Mouse (Mus musculus): Measurements from ENCODE around the gene Rpl13a. TPM values are rescaled to one million over a fixed set of nuclear protein-coding genes. Genes with fewer than 3 reads are reported as not detected.
"Not testable (repeated sequence)": the region's sequence is repeated elsewhere in the genome, so short reads cannot be mapped to it uniquely, and the experiment has no call there.

Rpl13a gene
- total RNA-seq (2021): 100 to 1,000 TPM; 736 to 824 TPM
- long read RNA-seq, experiment 1, transcript Rpl13a-203 (8 exons, 734 nt): minor isoform, 19 of 122 reads
- long read RNA-seq, experiment 1, transcript Rpl13a-201 (8 exons, 1,047 nt): major isoform, 99 of 122 reads
- long read RNA-seq, experiment 1, partial matches to known transcripts: 0 of 122 reads
- long read RNA-seq, experiment 1, other reads (novel, unspliced or antisense): 3 of 122 reads
- long read RNA-seq, experiment 2, transcript Rpl13a-203 (8 exons, 734 nt): minor isoform, 26 of 289 reads
- long read RNA-seq, experiment 2, transcript Rpl13a-201 (8 exons, 1,047 nt): major isoform, 246 of 289 reads
- long read RNA-seq, experiment 2, partial matches to known transcripts: 5 of 289 reads
- long read RNA-seq, experiment 2, other reads (novel, unspliced or antisense): 9 of 289 reads

DNA sequence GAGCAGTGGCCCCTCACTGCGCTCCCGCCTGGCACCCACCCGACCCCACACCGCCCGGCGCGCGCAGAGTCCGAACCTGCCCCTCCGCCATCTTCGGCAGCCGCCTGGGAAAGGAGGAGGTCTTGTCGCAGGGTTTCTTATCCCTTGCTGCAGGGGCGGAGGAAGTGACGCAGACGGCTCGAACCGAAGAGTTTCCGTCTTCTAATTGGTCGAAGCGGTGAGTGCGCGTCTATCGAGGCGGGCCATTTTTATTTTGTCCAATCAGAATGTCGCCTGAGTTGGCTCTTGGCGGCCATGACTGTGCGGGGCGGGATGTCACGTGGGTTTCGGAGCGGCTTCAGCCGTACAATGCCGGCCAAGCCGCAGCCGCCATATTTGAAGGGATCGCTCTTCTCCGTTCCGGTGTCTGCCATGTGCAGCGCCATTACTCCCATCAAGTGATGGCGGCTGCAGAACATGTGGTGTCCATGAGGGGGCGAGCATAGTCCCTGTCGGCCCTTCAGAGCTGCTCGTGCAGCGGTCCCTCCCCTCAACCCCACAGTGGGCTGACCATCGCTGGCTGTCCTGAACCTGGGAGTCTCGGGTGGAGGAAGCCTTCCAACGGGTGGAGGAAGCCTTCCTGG, at the start of gene Rpl13a:
TSS of gene Rpl13a (minus strand) at position 138 of the 623 bp plus-strand sequence.
- DNase-seq (ENCODE audit: low spot score in 2 of 2): peak; percentile 99 to 100

DNA sequence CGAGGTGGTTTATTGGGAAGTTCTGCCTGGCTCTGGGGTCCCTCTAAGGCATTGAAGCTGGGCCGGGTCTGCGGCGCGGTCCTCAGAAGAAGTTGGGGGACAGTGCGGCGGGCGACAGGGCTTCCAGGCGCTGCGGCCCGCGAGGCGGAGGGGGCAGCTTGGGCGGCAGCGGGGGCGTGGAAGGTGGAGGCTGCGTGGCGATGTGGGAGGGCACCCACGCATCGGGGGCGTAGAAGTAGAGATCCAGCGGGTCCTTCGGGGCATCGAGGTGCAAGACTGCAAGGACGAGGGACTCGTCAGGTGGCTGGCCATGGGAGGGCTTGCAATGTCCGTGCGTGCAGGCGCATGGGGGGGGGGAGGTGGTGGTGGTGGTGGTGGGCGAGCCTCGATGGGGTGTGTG, 47.8 kb upstream of the Rpl13a start:
- no peak for DNase-seq (ENCODE audit: low spot score in 2 of 2)

- DNase-seq (ENCODE audit: low spot score in 2 of 2): no peak
Measured at GRCm38 (mm10) chr7:45175929-45176328, 47.4 kb upstream of the Rpl13a start.

DNA sequence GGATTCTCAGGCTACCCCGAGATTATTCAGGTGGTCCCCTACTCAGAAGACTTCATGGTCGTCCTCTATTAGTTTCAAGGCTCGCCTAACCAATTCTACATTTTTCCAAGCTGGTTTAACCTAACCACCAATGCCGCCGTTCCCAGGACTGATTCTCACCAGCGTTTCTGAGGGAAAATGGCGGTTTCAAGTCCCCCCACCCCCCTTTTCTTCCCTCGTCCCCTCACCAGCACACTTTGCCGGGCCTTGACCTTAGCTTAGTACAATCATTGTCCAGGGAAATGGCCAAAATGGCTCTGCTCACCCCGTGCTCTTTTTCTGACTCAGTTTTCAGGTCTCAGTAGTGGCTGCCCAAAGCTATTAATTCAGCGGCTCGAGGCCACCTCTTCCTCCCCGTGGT, 46.8 kb upstream of the Rpl13a start:
- DNase-seq (ENCODE audit: low spot score in 2 of 2): no peak

DNA sequence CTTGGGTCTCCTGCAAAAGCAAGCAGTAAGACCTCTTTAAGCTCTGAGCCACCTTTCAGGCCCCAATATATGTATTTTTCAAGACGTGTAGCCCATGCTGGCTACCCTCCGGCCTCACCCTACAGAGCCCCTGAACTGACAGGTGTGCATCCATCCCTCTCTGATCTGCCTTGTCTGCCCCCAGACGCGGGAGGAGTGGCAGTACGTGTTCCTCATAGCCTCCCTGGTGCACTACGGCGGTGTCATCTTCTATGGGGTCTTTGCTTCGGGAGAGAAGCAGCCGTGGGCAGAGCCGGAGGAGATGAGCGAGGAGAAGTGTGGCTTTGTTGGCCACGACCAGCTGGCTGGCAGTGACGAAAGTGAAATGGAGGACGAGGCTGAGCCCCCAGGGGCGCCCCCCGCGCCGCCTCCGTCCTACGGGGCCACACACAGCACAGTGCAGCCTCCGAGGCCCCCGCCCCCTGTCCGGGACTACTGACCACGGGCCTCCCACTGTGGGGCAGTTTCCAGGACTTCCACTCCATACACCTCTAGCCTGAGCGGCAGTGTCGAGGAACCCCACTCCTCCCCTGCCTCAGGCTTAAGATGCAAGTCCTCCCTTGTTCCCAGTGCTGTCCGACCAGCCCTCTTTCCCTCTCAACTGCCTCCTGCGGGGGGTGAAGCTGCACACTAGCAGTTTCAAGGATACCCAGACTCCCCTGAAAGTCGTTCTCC, 46.2 kb upstream of the Rpl13a start:
- no peak for DNase-seq (ENCODE audit: low spot score in 2 of 2)

DNA sequence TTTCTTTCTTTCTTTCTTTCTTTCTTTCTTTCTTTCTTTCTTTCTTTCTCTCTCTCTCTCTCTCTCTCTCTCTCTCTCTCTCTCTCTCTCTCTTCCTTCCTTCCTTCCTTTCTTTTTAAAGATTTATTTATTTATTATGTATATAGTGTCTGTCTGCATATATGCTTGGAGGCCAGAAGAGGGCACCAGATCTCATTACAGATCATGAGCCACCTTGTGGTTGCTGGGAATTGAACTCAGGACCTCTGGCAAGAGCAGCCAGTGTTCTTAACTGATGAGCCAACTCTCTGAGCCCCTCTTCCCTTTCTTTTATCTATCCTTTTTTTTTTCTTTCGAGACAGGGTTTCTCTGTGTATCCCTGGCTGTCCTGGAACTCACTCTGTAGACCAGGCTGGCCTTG, 45.2 kb upstream of the Rpl13a start:
- not testable (repeated sequence) for DNase-seq (ENCODE audit: low spot score in 2 of 2)

GRCm38 (mm10) chr7:45172974-45173373, 44.4 kb upstream of the Rpl13a start:
- DNase-seq (ENCODE audit: low spot score in 2 of 2): no peak

- peak in 1 of 2 experiments; percentile 65 for DNase-seq (ENCODE audit: low spot score in 2 of 2)
Measured at GRCm38 (mm10) chr7:45169495-45169894, 40.9 kb upstream of the Rpl13a start.

DNA sequence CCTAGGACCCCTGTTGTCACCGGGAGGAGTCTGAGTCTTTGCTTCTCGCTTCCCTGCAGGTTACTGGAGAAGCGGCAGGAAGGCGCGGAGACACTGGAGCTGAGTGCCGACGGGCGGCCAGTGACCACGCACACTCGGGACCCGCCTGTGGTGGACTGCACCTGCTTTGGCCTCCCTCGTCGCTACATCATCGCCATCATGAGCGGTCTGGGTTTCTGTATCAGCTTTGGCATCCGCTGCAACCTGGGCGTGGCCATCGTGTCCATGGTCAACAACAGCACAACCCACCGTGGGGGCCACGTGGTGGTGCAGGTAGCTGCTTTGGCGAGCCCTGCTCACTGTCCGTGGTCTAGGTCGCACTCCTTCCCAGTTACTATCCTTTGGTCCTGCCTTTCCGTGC, 40.1 kb upstream of the Rpl13a start:
- DNase-seq (ENCODE audit: low spot score in 2 of 2): no peak

GRCm38 (mm10) chr7:45167761-45168445, 39.3 kb upstream of the Rpl13a start:
- DNase-seq (ENCODE audit: low spot score in 2 of 2): peak in 1 of 2 experiments; percentile 62

- peak in 1 of 2 experiments; percentile 64 for DNase-seq (ENCODE audit: low spot score in 2 of 2)
Measured at GRCm38 (mm10) chr7:45166950-45167401, 38.4 kb upstream of the Rpl13a start.

- DNase-seq (ENCODE audit: low spot score in 2 of 2): no peak
Measured at GRCm38 (mm10) chr7:45165701-45166100, 37.1 kb upstream of the Rpl13a start.

DNA sequence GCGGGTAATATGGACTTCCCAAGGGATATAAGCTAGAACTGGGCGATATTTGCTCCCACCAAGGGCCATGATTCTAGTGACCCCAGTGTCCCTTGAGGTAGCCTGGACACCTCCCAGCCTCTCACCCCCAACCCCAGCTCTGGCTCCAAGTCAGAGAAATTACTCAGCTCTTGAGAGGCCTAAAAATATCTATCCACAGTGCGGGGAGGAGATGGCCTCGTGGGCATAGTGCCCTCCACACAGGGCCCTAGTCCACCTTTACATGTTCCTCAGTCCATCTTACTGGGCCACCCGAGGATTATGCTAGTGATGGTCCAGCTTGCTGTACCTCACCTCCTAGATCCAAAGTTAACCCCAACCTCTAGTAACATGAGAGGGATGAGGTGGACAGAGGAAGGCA, 36.3 kb upstream of the Rpl13a start:
- no peak for DNase-seq (ENCODE audit: low spot score in 2 of 2)

- DNase-seq (ENCODE audit: low spot score in 2 of 2): no peak
Measured at GRCm38 (mm10) chr7:45163735-45164490, 35.4 kb upstream of the Rpl13a start, which contains the start of gene Slc17a7. Slc17a7 (plus strand) TSS chr7:45163949.

GRCm38 (mm10) chr7:45162996-45163615, 34.5 kb upstream of the Rpl13a start:
- no peak for DNase-seq (ENCODE audit: low spot score in 2 of 2)

DNA sequence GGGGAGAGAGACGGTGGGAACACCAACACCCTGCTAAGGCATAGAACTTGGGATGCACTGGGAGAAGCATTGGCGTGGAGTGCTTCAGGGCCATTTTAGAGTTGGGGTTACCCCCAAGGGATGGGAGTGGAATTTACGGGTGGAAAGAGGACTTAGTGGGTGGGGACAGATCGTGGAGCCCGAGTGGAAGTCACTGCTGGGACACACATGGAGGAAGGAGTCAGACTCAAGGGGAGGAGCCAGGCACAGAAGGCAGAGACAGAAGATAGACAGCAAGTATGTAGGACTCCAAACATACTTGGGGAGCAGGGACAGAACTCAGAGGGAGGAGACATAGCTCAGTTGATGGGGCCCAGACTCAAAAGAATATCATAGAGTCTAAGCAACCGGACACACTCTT, 34.0 kb upstream of the Rpl13a start:
- DNase-seq (ENCODE audit: low spot score in 2 of 2): no peak

GRCm38 (mm10) chr7:45161612-45162473, 33.3 kb upstream of the Rpl13a start:
- peak; percentile 94 to 95 for DNase-seq (ENCODE audit: low spot score in 2 of 2)

- DNase-seq (ENCODE audit: low spot score in 2 of 2): no peak
Measured at GRCm38 (mm10) chr7:45160866-45161265, 32.3 kb upstream of the Rpl13a start.

DNA sequence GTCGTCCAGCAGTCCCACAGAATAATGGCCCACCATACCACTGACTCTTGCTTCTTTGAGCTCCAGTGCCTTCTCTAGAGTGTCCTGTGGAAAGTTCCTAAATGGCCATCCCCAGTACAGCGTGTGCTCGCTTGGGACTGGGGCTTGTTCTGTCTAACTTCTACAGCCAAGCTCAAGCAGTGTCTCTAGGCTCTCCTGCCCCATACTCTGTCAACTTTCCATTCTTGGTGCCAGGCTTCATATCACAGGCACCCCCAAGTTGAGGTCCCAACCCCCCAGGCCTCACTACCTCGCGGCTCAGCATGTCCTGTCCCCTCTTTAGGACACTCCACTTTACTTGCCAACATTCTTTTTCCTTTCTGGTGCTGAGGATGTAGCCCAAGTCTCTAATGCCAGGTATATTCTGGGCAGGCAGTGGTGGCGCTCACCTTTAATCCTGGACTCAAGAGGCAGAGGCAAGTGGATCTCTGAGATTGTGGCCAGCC, 31.8 kb upstream of the Rpl13a start:
- no peak for DNase-seq (ENCODE audit: low spot score in 2 of 2)

Measured in layer of hippocampus, postnatal 14 days (tissue).